Mouse (Mus musculus) neural tube, embryonic 15.5 days (tissue): ENCODE measurements around the gene Zan. TPM values are rescaled to one million over a fixed set of nuclear protein-coding genes. Genes with fewer than 3 reads are reported as not detected.

Experiments used
- ATAC-seq: fragments of 200-750 bp; cut with Nextera tagmentation; 2 replicates; pipeline ENCODE4 v1.8.0; 2017; ENCODE audit warnings: mild to moderate bottlenecking, moderate TSS enrichment, moderate library complexity; ENCODE audit not compliant: low FRiP score
- H3K27ac ChIP-seq: fragments of 300-500 bp; sonication (generic); replicated peaks from 2 replicates; pipeline ENCODE4 v1.5.1; 2015; ENCODE audit warnings: mild to moderate bottlenecking, inconsistent platforms
- H3K27me3 ChIP-seq: fragments of 300-500 bp; sonication (generic); replicated peaks from 2 replicates; pipeline ENCODE4 v1.6.1; 2015; ENCODE audit warnings: inconsistent platforms
- H3K36me3 ChIP-seq: fragments of 300-500 bp; sonication (generic); 2 replicates; pipeline ENCODE4 v1.6.1; 2015; ENCODE audit warnings: inconsistent platforms
- H3K4me1 ChIP-seq: fragments of 300-500 bp; sonication (generic); 2 replicates; pipeline ENCODE4 v1.6.1; 2015; ENCODE audit warnings: inconsistent platforms
- H3K4me2 ChIP-seq: fragments of 300-500 bp; sonication (generic); 2 replicates; pipeline ENCODE4 v1.6.1; 2015; ENCODE audit warnings: inconsistent platforms, mild to moderate bottlenecking, moderate library complexity
- H3K4me3 ChIP-seq: fragments of 300-500 bp; sonication (generic); replicated peaks from 2 replicates; pipeline ENCODE4 v1.5.1; 2015; ENCODE audit warnings: mild to moderate bottlenecking, inconsistent platforms
- H3K9ac ChIP-seq: fragments of 300-500 bp; sonication (generic); replicated peaks from 2 replicates; pipeline ENCODE4 v1.6.1; 2015; ENCODE audit warnings: mild to moderate bottlenecking, inconsistent platforms
- H3K9me3 ChIP-seq: fragments of 300-500 bp; sonication (generic); replicated peaks from 2 replicates; pipeline ENCODE4 v1.6.1; 2016; ENCODE audit warnings: inconsistent platforms
- WGBS: fragments of 180-500 bp; shearing (Covaris S2); methylation state at CpG from one replicate; pipeline ENCODE4 v1.1.7; 2015; ENCODE audit warnings: mixed read lengths; 5-methylcytosine and 5-hydroxymethylcytosine counted together
- polyA plus RNA-seq: library from polyadenylated mRNA; unstranded; fragments of >200 nt; fragmentation: Nextera tagmentation; extraction: Ambion mirVana; gene quantifications from 2 replicates; pipeline ENCODE4 v1.2.1, GENCODE M21; 2015

Zan gene
- polyA plus RNA-seq, 1 experiment from 2014 or later: 0.22 TPM

GRCm38 (mm10) chr5:137513951-137514721, 37.3 kb upstream of the Zan start:
- Histone ChIP-seq H3K27me3 (no peaks in the 10 kb centered on the region), H3K4me3 (no peak overlapping the region), H3K36me3 (peaks cover 11% of the 10 kb centered on the region), H3K9me3 (no peaks in the 10 kb centered on the region), H3K4me2 (0 out of 2 replicates have a peak overlapping the region, but pooled peaks have one; percentile 77), H3K27ac (no peak overlapping the region), H3K9ac (peak overlapping the region; percentile 23), H3K4me1 (peaks cover 55% of the 10 kb centered on the region)
- ATAC-seq: no peak
- WGBS: 83% methylated on average over 12 of the region's 12 CpGs

- peak; percentile 49; the same call in 1 of the 2 replicates for ATAC-seq
- Histone ChIP-seq H3K36me3 (peaks cover under 1% of the 10 kb centered on the region), H3K4me1 (peaks cover 55% of the 10 kb centered on the region), H3K9me3 (no peaks in the 10 kb centered on the region), H3K4me3 (peak overlapping the region; percentile 84; the same call in 1 of the 2 replicates), H3K4me2 (peak overlapping the region; percentile 77), H3K27me3 (no peaks in the 10 kb centered on the region), H3K9ac (peak overlapping the region; percentile 99), H3K27ac (0 out of 2 replicates have a peak overlapping the region, but pooled peaks have one; percentile 9)
- 82% methylated on average over 11 of the region's 11 CpGs for WGBS
Measured at GRCm38 (mm10) chr5:137512847-137513794, 36.3 kb upstream of the Zan start.

- WGBS: 50% methylated on average over 3 of the region's 3 CpGs
- ATAC-seq: no peak
- Histone ChIP-seq H3K9me3 (no peaks in the 10 kb centered on the region), H3K4me2 (peak overlapping the region; percentile 77), H3K4me3 (peak overlapping the region; percentile 84), H3K4me1 (peaks cover 55% of the 10 kb centered on the region), H3K27me3 (no peaks in the 10 kb centered on the region), H3K9ac (peak overlapping the region; percentile 99), H3K27ac (0 out of 2 replicates have a peak overlapping the region, but pooled peaks have one; percentile 0), H3K36me3 (no peaks in the 10 kb centered on the region)
Measured at GRCm38 (mm10) chr5:137511706-137512105, 34.8 kb upstream of the Zan start.

GRCm38 (mm10) chr5:137510573-137511390, 33.9 kb upstream of the Zan start:
- Histone ChIP-seq H3K36me3 (no peaks in the 10 kb centered on the region), H3K4me2 (peak overlapping the region; percentile 77), H3K4me3 (peak overlapping the region; percentile 84), H3K9me3 (no peaks in the 10 kb centered on the region), H3K4me1 (peaks cover 50% of the 10 kb centered on the region), H3K27me3 (no peaks in the 10 kb centered on the region), H3K9ac (peak overlapping the region; percentile 99), H3K27ac (peak overlapping the region; percentile 88)
- peak; percentile 28; the same call in 1 of the 2 replicates for ATAC-seq
- under 1% methylated on average over 40 of the region's 83 CpGs for WGBS

- H3K9ac ChIP-seq: peak overlapping the region; percentile 99
- peaks cover 43% of the 10 kb centered on the region for H3K4me1 ChIP-seq
- ATAC-seq: peak; percentile 72
- WGBS: 3% methylated on average over 28 of the region's 52 CpGs
- H3K27me3 ChIP-seq: no peaks in the 10 kb centered on the region
- peak overlapping the region; percentile 88 for H3K27ac ChIP-seq
- no peaks in the 10 kb centered on the region for H3K9me3 ChIP-seq
- H3K4me3 ChIP-seq: peak overlapping the region; percentile 84
- no peaks in the 10 kb centered on the region for H3K36me3 ChIP-seq
- H3K4me2 ChIP-seq: peak overlapping the region; percentile 77
Measured at GRCm38 (mm10) chr5:137510014-137510501, 33.2 kb upstream of the Zan start.

GRCm38 (mm10) chr5:137504041-137504440, 27.2 kb upstream of the Zan start:
- H3K27ac ChIP-seq: no peak overlapping the region
- H3K36me3 ChIP-seq: no peaks in the 10 kb centered on the region
- H3K4me3 ChIP-seq: no peak overlapping the region
- H3K4me2 ChIP-seq: no peak overlapping the region
- no peaks in the 10 kb centered on the region for H3K27me3 ChIP-seq
- H3K9me3 ChIP-seq: no peaks in the 10 kb centered on the region
- H3K9ac ChIP-seq: no peak overlapping the region
- peaks cover 19% of the 10 kb centered on the region for H3K4me1 ChIP-seq
- 86% methylated on average over 6 of the region's 6 CpGs for WGBS
- no peak for ATAC-seq

GRCm38 (mm10) chr5:137502667-137503110, 25.8 kb upstream of the Zan start:
- Histone ChIP-seq H3K27ac (peak overlapping the region; percentile 99), H3K27me3 (no peaks in the 10 kb centered on the region), H3K4me2 (peak overlapping the region; percentile 84), H3K9ac (peak overlapping the region; percentile 64), H3K4me3 (peak overlapping the region; percentile 64), H3K4me1 (peaks cover 19% of the 10 kb centered on the region), H3K9me3 (no peaks in the 10 kb centered on the region), H3K36me3 (no peaks in the 10 kb centered on the region)
- peak; percentile 82 for ATAC-seq
- under 1% methylated on average over 29 of the region's 30 CpGs for WGBS

- H3K9ac ChIP-seq: peak within 1 kb of the TSS; percentile 64
- peak within 1 kb of the TSS; percentile 99 for H3K27ac ChIP-seq
- peak within 1 kb of the TSS; percentile 84 for H3K4me2 ChIP-seq
- no peaks in the 10 kb centered on the region for H3K36me3 ChIP-seq
- H3K4me1 ChIP-seq: peaks cover 19% of the 10 kb centered on the region
- H3K4me3 ChIP-seq: peak within 1 kb of the TSS; percentile 64
- WGBS: 2% methylated on average over 64 of the region's 64 CpGs
- ATAC-seq: peak; percentile 97
- no peaks in the 10 kb centered on the region for H3K9me3 ChIP-seq
- H3K27me3 ChIP-seq: no peaks in the 10 kb centered on the region
Measured at GRCm38 (mm10) chr5:137501709-137502666, 25.1 kb upstream of the Zan start, which contains the start of gene Pop7. Gene Pop7 (minus strand): TSS chr5:137502518.

GRCm38 (mm10) chr5:137500186-137500585, 23.3 kb upstream of the Zan start:
- Histone ChIP-seq H3K27me3 (no peaks in the 10 kb centered on the region), H3K4me2 (no peak overlapping the region), H3K27ac (no peak overlapping the region), H3K4me1 (peaks cover 19% of the 10 kb centered on the region), H3K9me3 (no peaks in the 10 kb centered on the region), H3K36me3 (no peaks in the 10 kb centered on the region), H3K4me3 (no peak overlapping the region), H3K9ac (no peak overlapping the region)
- no peak for ATAC-seq
- 90% methylated on average over 7 of the region's 7 CpGs for WGBS

GRCm38 (mm10) chr5:137493831-137494230, 17.0 kb upstream of the Zan start:
- Histone ChIP-seq H3K9me3 (no peaks in the 10 kb centered on the region), H3K4me2 (no peak overlapping the region), H3K36me3 (no peaks in the 10 kb centered on the region), H3K4me3 (no peak overlapping the region), H3K27me3 (no peaks in the 10 kb centered on the region), H3K27ac (no peak overlapping the region), H3K9ac (no peak overlapping the region), H3K4me1 (peaks cover 6% of the 10 kb centered on the region)
- WGBS: 82% methylated on average over 13 of the region's 13 CpGs
- no peak for ATAC-seq
